Mouse (Mus musculus) heart, adult 18-20 months (tissue): Measurements from ENCODE around the gene Pole4. TPM values are rescaled to one million over a fixed set of nuclear protein-coding genes. Genes with fewer than 3 reads are reported as not detected.

ENCODE experiments used
- DNase-seq, 2 experiments: peaks; one replicate each; pipeline ENCODE4 v3.0.0; 2021 to 2022; ENCODE audit warnings: mixed read lengths in 1 of 2
- long read RNA-seq, 2 experiments: library from polyadenylated mRNA; stranded (forward); transcript quantifications; one replicate each; pipeline ENCODE4 v2.0.0; 2021
- total RNA-seq, 2 experiments: library from RNA; stranded (reverse); gene quantifications; 2 replicates each; pipeline ENCODE4 v1.2.3; 2021

The Pole4 gene
- total RNA-seq = 10 to 100 TPM; 20.2 to 20.3 TPM
- long read RNA-seq, experiment 1, transcript Pole4-201 (4 exons, 1,769 nt) = major isoform, 20 of 20 reads
- long read RNA-seq, experiment 1, partial matches to known transcripts = 0 of 20 reads
- long read RNA-seq, experiment 1, other reads (novel, unspliced or antisense) = 0 of 20 reads
- long read RNA-seq, experiment 2, transcript Pole4-201 (4 exons, 1,769 nt) = major isoform, 8 of 11 reads
- long read RNA-seq, experiment 2, partial matches to known transcripts = 1 of 11 reads
- long read RNA-seq, experiment 2, other reads (novel, unspliced or antisense) = 2 of 11 reads

DNA sequence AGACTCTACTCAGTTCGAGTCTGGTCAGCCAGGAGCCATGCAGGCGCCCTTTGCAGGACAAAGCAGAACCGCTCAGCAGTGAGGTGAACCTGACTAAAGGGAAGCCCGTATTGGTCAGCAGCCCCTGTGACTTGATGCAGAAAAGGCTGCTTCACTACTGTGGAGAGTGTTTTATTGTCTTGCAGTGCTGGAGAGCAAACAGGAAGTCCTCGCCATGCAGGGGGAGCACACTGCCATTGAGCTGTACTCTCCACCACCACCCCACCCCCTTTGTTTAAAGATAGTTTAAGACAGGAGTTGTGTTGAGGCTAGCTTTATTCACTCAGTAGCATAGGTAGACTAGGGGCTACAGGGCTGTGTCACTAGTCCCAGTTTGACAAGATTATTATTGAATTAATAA, at the start of gene Pole4:
Gene Pole4 (minus strand): TSS at position 145 of the 400 bp plus-strand sequence.
- no peak for DNase-seq

- DNase-seq = no peak
Measured at GRCm38 (mm10) chr6:82754769-82755168, 49.6 kb upstream of the Pole4 start.

DNA sequence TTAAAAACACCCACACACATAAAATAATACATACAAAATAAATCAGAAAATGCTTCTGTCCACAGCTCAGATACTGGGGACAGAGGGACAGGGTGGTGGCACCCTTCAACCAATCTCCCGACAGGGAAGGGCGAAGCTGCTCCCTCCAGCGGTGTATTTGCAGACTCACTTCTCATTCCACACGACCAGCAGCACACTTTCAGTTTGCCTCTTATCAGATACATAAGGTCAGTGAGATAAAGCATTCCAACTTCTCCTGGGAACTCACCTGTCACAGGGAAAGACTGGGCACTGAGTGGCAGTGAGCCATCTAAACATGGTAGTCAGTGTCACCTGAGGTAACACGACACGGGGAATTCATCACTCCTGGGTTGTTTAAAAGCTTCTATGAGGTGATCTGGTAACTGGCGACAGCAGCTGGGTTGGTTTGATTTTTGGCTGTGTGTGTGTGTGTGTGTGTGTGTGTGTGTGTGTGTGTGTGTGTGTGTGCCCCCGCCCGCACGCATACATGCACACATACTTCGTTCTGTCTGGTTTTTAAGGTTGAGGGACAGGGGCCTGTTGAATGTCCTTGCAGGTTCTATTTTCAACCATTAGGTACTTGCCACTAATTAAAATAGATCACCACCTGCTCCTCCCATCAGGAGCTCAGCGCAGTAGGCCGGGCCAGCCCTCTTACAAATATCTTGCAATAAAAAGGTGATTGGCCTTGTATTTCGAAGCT, 48.6 kb upstream of the Pole4 start:
- peak in 1 of 2 experiments; percentile 56 for DNase-seq

GRCm38 (mm10) chr6:82753061-82753460, 47.9 kb upstream of the Pole4 start:
- DNase-seq = peak; percentile 64 to 78

DNA sequence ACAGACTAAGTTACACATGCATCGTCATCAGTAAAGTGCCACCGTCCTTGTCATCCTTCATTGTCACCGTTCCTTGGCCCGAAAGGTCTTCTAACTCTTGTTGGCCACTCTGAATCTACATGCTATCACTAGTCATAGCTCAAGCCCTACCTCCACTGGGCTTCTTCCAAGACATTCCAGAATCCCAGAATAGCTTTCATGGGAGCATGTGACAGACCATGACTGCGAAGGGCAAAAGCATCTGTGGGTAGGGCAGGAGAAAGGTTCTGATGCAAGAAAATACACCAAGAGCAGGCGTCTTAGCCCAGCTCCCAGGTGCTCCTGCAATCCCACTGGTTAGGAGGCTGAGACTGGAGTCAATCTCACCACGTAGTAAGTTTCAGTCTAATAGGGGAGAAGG, 46.6 kb upstream of the Pole4 start:
- DNase-seq = peak; percentile 74 to 81

DNA sequence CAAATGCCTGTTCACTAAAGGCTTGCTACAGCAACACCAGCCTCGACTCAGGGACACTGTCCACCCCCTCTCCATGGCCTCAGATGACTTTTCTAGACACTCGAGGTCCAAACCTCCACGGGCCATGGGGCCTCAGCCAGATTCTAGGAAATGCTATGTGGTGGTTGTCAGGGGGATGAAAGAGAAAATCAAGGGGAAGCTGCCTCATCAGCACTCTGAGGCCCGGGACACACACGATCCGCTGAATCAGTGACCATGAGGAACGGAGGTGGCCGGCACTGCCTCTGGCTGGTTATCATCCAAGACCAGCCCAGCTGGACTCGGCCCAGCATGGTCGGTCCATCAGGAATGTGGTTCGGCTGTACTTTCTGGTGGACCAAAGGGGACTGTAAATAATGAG, 45.9 kb upstream of the Pole4 start:
- DNase-seq = peak; percentile 67 to 79

- DNase-seq = no peak
Measured at GRCm38 (mm10) chr6:82750063-82750462, 44.9 kb upstream of the Pole4 start.

- DNase-seq = peak; percentile 76 to 80
Measured at GRCm38 (mm10) chr6:82748106-82748672, 43.0 kb upstream of the Pole4 start.

GRCm38 (mm10) chr6:82747085-82747484, 41.9 kb upstream of the Pole4 start:
- no peak for DNase-seq

- DNase-seq = no peak
Measured at GRCm38 (mm10) chr6:82744553-82744952, 39.4 kb upstream of the Pole4 start.

- DNase-seq = no peak
Measured at GRCm38 (mm10) chr6:82741518-82741880, 36.3 kb upstream of the Pole4 start.

DNA sequence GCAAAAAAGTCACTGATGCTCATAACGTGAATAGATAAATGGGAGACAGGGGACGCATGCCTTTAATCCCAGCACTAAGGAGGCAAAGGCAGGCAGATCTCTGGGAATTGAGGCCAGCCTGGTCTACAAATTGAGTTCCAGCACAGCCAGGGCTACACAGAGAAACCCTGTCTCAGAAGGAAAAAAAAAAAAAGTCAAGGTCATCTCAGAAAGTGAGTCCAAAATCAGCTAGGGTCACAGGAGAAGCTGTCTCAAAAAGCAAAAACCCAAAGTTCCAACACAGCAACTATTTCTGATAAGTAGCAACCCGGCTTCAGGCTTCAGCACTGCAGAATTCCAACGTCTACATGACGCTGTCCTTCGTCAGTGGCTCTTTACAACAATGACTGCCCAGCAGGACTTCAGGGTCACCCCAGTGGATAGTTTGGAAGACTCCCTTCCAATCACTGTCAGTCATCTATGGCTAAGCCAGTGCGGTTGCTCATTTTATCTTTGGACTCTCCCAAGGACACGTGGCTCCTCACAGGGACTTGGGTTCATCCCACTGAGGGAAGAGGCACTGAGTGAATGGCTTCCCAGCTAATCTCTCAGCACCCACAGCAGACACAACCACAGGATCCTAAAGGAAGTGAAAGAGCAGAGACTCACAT, 35.8 kb upstream of the Pole4 start:
- DNase-seq = peak in 1 of 2 experiments; percentile 50

- peak; percentile 68 to 85 for DNase-seq
Measured at GRCm38 (mm10) chr6:82740269-82740668, 35.1 kb upstream of the Pole4 start.

DNA sequence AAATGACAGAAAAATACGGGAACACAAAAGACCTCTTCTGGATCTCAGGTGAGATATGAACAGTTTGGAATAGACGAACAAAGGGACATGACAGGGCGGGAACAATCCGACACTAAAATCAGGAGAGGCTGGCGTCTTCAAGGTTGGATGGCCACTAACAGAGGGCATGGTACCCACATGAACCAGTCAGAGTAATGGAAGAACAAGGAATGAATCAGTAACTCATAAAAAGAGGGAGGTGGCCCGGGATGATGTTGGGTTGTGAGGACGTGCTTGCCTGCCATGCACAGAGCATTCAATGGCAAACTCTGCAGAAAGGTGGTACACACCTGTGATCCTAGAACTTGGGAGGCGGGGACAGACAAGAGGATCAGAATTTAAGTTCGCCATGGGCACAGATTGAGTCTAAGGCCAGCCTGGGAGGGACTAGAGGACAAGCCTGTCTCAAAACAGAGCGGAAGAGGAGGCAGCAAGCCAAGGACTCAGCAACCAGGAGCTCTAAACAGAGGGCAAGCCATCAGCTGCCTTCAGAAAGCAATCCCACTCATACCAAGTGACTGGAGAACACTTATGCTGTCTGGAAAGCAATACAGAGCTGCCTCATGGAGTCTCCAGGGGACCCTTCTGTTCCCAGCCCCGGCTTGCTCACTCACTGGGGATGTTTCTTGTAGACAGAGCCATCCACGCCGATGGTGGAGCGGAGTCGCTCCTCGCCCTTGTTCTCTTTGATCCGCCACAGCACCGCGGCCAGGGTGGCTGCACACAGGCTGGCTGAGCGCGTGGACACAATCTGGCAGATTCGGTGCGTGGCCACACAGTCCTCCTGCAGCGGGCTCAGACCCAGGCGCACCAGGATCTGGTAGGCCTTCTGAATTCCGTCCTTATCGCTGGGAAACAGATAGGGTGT, 32.7 kb upstream of the Pole4 start:
- DNase-seq = no peak

DNA sequence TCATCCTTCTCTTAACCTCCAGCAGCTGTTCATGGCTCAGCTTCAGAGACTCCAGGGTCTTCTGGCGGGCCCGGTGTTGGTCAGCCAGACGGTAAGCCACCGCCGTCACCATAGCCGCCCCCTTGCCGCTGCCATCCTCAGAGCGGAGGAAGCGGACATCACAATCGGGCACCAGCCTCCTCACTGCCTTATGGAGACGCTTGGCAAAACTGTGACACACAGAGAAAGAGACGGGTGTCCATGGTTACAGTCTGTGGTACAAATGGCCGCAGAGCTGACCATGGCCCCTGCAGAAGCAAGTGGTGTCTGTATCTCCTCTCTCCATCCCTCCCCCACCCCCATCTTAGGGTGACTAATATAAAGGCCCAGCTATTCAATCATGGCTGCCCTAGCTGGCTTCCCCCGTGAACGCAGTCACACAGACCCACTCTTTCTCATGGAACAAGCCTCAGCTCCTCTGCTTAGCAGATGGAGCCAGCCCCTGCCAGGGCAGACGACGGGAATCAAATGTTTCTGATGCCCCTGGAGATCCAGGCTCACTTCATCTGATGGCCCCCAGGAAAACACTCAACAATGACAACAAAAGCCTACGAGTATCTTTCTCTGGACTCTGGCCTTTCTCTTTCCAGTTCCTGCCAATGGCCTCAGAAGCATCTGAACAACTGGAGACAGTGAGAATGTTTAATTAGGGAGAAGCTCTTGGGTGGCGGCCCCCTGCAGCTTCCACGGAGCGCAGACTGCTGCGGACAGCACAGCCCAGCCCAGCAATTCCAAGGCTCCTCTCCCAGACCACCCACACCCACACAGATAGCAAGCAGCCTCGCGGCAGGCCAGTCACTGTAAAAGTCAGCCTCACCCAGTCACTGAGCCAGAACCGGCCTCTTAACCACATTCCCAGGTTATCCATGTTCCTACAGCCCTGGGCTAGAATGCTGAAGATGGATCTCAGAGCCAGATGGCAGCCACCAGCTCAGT, 31.7 kb upstream of the Pole4 start:
- no peak for DNase-seq

DNA sequence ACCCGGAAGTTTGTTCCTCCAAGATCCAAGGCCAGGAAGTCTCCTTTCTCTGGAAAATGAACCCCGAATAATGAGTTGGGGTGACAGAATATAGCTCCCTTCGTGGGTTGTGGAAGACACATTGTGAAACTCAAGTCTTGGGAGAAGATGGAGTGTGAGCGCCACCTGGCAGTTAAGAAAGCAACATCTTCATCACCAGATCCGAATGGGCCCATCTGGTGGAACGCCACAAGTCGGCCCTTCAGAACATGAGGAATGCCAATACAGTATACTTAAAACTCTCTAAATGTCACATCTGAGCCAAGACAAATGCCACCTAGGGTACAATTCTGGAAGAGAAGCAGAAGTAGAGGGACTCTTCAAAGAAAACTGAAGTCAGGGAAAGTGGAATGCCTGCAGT, 30.2 kb upstream of the Pole4 start:
- no peak for DNase-seq

DNA sequence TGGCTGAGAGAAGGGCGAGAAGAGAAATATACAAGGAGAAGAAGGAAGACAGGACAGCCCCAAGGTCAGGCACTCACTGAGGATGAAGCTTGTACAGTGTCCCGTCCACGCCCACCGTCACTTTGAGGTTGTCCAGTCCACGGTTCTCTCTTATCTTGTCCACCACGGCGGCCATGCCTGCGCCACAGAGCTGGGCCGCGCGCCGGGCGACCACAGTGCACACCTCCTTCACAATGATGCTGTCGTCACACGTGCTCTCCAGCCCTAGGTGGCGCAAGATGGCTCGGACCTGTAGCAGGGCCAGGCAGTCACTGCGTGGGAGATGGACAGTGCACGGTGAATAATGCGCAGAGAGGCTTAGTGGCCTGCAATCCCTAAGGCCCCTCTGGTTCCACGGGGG, 23.5 kb upstream of the Pole4 start:
- no peak for DNase-seq

- DNase-seq = no peak
Measured at GRCm38 (mm10) chr6:82727206-82727605, 22.0 kb upstream of the Pole4 start.

DNA sequence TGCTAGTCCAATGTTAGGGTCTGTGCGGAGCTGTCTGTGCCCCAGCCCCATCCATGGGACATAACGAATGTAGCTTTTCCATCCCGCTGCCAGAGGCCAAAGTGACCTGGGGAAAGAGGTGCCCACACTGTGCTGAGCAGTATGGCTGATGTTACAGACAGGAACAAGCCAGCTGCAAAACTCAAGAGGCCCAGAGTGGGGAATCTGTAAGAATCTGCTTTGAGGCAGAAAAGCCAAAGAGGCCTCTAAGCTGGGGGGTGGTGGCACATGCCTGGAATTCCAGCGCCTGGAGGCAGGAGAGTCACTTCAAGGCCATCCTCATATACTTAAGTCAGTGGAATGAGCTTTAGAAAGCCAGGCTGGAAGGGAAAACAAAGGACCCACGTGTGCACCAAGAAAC, 18.2 kb upstream of the Pole4 start:
- DNase-seq = no peak

DNA sequence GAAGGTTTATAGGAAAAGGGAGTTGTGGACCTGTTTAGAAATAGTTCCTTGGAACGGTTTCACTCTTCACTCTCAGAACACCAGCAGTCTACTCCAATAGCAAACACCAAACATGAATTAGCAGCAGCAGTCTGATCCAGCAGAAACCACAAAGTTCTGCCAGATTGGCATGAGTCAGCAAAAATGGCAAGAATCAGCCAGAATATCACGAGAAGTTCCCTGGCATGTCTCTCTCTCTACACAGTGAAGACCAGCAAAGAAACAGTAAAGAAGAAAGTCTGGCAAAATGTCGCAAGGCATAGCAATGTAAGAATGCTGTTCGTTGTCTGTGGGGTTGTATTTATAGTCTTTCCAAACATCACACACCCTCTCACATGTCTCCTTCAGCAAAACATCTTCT, 11.0 kb upstream of the Pole4 start:
- no peak for DNase-seq

- no peak for DNase-seq
Measured at GRCm38 (mm10) chr6:82715653-82716052, 10.5 kb upstream of the Pole4 start.
